Mouse (Mus musculus) bone marrow macrophage, adult 2 months (primary cell): Measurements from ENCODE around the gene Dnaaf3.

Experiments
- CTCF ChIP-seq: IDR thresholded peaks from 2 replicates; pipeline ENCODE4 v1.5.1; 2012; ENCODE audit warnings: low read depth, mild to moderate bottlenecking, low read length, moderate library complexity
- POLR2A ChIP-seq: IDR thresholded peaks from 2 replicates; pipeline ENCODE4 v1.6.1; 2012; ENCODE audit warnings: mild to moderate bottlenecking, low read depth, low read length, borderline replicate concordance

GRCm38 (mm10) chr7:4503100-4503499 is 29.2 kb downstream of the Dnaaf3 start:
- TF ChIP-seq POLR2A (no peak), CTCF (no peak)
